Mouse (Mus musculus) urinary bladder, adult 2 months (tissue): Measurements from ENCODE around the gene Gpat2. TPM values are rescaled to one million over a fixed set of nuclear protein-coding genes. Genes with fewer than 3 reads are reported as not detected.

Experiments
- DNase-seq: peaks from one replicate; pipeline ENCODE4 v3.0.0; 2022; ENCODE audit warnings: low spot score
- polyA plus RNA-seq: library from polyadenylated mRNA; depleted of rRNA; stranded (reverse); fragments of >200 nt; gene quantifications from 2 replicates; pipeline ENCODE4 v1.2.3, GENCODE M21; 2012; rRNA removed

The Gpat2 gene
- 0.24 and 0.32 TPM in 2 replicates for polyA plus RNA-seq

- DNase-seq: no peak
Measured at GRCm38 (mm10) chr2:127424977-127425376, at the start of gene Gpat2. Gpat2 (plus strand) TSS chr2:127425199.

- DNase-seq: no peak
Measured at GRCm38 (mm10) chr2:127375759-127376341, 49.1 kb upstream of the Gpat2 start.

- no peak for DNase-seq
Measured at GRCm38 (mm10) chr2:127376423-127377051, 48.5 kb upstream of the Gpat2 start.

GRCm38 (mm10) chr2:127377942-127378610 is 46.9 kb upstream of the Gpat2 start:
- no peak for DNase-seq

- no peak for DNase-seq
Measured at GRCm38 (mm10) chr2:127378611-127378990, 46.4 kb upstream of the Gpat2 start.

GRCm38 (mm10) chr2:127379250-127379649 is 45.7 kb upstream of the Gpat2 start:
- DNase-seq: no peak

- DNase-seq: no peak
Measured at GRCm38 (mm10) chr2:127383881-127384280, 41.1 kb upstream of the Gpat2 start.

GRCm38 (mm10) chr2:127387521-127387920 is 37.5 kb upstream of the Gpat2 start:
- DNase-seq: no peak

- no peak for DNase-seq
Measured at GRCm38 (mm10) chr2:127390352-127390751, 34.6 kb upstream of the Gpat2 start.

GRCm38 (mm10) chr2:127390846-127391245 is 34.2 kb upstream of the Gpat2 start:
- no peak for DNase-seq

- no peak for DNase-seq
Measured at GRCm38 (mm10) chr2:127391323-127391722, 33.7 kb upstream of the Gpat2 start.

- DNase-seq: no peak
Measured at GRCm38 (mm10) chr2:127394606-127395161, 30.3 kb upstream of the Gpat2 start.

- DNase-seq: no peak
Measured at GRCm38 (mm10) chr2:127398738-127399137, 26.3 kb upstream of the Gpat2 start.

GRCm38 (mm10) chr2:127411126-127411525 is 13.9 kb upstream of the Gpat2 start:
- no peak for DNase-seq

- DNase-seq: no peak
Measured at GRCm38 (mm10) chr2:127415806-127416205, 9.2 kb upstream of the Gpat2 start.

GRCm38 (mm10) chr2:127416706-127417105 is 8.3 kb upstream of the Gpat2 start:
- no peak for DNase-seq

GRCm38 (mm10) chr2:127418266-127418970 is 6.6 kb upstream of the Gpat2 start:
- no peak for DNase-seq

- DNase-seq: no peak
Measured at GRCm38 (mm10) chr2:127430238-127430637, 5.2 kb downstream of the Gpat2 start.

GRCm38 (mm10) chr2:127433487-127434295 is 8.7 kb downstream of the Gpat2 start:
- no peak for DNase-seq

GRCm38 (mm10) chr2:127435135-127435534 is 10.1 kb downstream of the Gpat2 start:
- no peak for DNase-seq

GRCm38 (mm10) chr2:127435554-127435953 is 10.6 kb downstream of the Gpat2 start:
- DNase-seq: no peak
